Mouse (Mus musculus) spleen, adult 2 months (tissue): ENCODE results near the gene Cped1. TPM values are rescaled to one million over a fixed set of nuclear protein-coding genes. Genes with fewer than 3 reads are reported as not detected.
A peak's percentile ranks its signal among the peaks of the same experiment; 100 is the strongest.

ENCODE experiments used
- DNase-seq, 2 experiments: peaks; one replicate each; pipeline versions ENCODE4 v3.0.0 to v3.0.0-alpha.2; 2012 to 2021; ENCODE audit warnings: low spot score in 2 of 2, low read depth in 1 of 2
- H3K27ac ChIP-seq: fragments of 200-500 bp; 2 replicates; pipeline ENCODE4 v1.5.1; 2012; ENCODE audit warnings: low read length, inconsistent platforms; ENCODE audit not compliant: insufficient read depth
- H3K27me3 ChIP-seq: fragments of 200-500 bp; 2 replicates; pipeline ENCODE4 v1.6.1; 2012; ENCODE audit warnings: mild to moderate bottlenecking, moderate library complexity, low read length, inconsistent platforms; ENCODE audit not compliant: control insufficient read depth, insufficient read depth
- H3K36me3 ChIP-seq: fragments of 200-500 bp; 2 replicates; pipeline ENCODE4 v1.6.1; 2012; ENCODE audit warnings: mild to moderate bottlenecking, low read length, inconsistent platforms; ENCODE audit not compliant: control insufficient read depth, insufficient read depth
- H3K4me1 ChIP-seq: fragments of 200-500 bp; 2 replicates; pipeline ENCODE4 v1.6.1; 2011; ENCODE audit warnings: inconsistent platforms; ENCODE audit not compliant: control insufficient read depth, insufficient read depth, insufficient read length
- H3K4me3 ChIP-seq: fragments of 200-500 bp; 2 replicates; pipeline ENCODE4 v1.5.1; 2011; ENCODE audit warnings: mild to moderate bottlenecking, inconsistent platforms; ENCODE audit not compliant: insufficient read depth, insufficient read length; ENCODE audit errors: extremely low read depth
- CTCF ChIP-seq: fragments of 200-500 bp; IDR thresholded peaks from 2 replicates; pipeline ENCODE4 v1.5.1; 2011; ENCODE audit warnings: mild to moderate bottlenecking, inconsistent platforms; ENCODE audit not compliant: insufficient read depth, insufficient read length, insufficient replicate concordance; ENCODE audit errors: extremely low read depth
- POLR2A ChIP-seq: fragments of 200-500 bp; IDR thresholded peaks from 2 replicates; pipeline ENCODE4 v1.6.1; 2011; ENCODE audit warnings: low read depth, low read length, inconsistent platforms
- WGBS: fragments of 180-500 bp; shearing (Covaris S2); methylation state at CpG from one replicate; pipeline ENCODE4 v1.1.7; 2018; 5-methylcytosine and 5-hydroxymethylcytosine counted together
- polyA plus RNA-seq: library from polyadenylated mRNA; depleted of rRNA; stranded (reverse); fragments of >200 nt; gene quantifications from 2 replicates; pipeline ENCODE4 v1.2.3, GENCODE M21; 2012

Gene Cped1
- polyA plus RNA-seq, 1 experiment, result 2.7 TPM

GRCm38 (mm10) chr6:21958922-21959321, 26.8 kb upstream of the Cped1 start:
- Histone ChIP-seq H3K27me3 (no peaks in the 10 kb centered on the region), H3K4me3 (no peak overlapping the region), H3K36me3 (peaks cover 16% of the 10 kb centered on the region), H3K27ac (no peak overlapping the region), H3K4me1 (no peaks in the 10 kb centered on the region)
- peak in 1 of 2 experiments; percentile 12 for DNase-seq
- 63% methylated on average over 4 of the region's 4 CpGs for WGBS
- TF ChIP-seq CTCF (no peak), POLR2A (no peak)

- TF ChIP-seq POLR2A, result no peak
- Histone ChIP-seq H3K4me1 (no peaks in the 10 kb centered on the region), H3K27me3 (no peaks in the 10 kb centered on the region), H3K27ac (no peak overlapping the region), H3K36me3 (peaks cover 16% of the 10 kb centered on the region), H3K4me3 (no peak overlapping the region)
- WGBS, result 96% methylated on average over 5 of the region's 5 CpGs
- DNase-seq, result no peak
Measured at GRCm38 (mm10) chr6:21959909-21960308, 25.8 kb upstream of the Cped1 start.

GRCm38 (mm10) chr6:21977532-21977931, 8.2 kb upstream of the Cped1 start:
- WGBS, result 90% methylated on average over 2 of the region's 2 CpGs

GRCm38 (mm10) chr6:21981114-21981513, 4.6 kb upstream of the Cped1 start:
- H3K27ac ChIP-seq, result no peak overlapping the region
- no peak for TF ChIP-seq POLR2A
- TF ChIP-seq CTCF, result no peak

More at GRCm38 (mm10) chr6:21977532-21977931, 8.2 kb upstream of the Cped1 start:
- no peak overlapping the region for H3K27ac ChIP-seq
- no peak overlapping the region for H3K4me3 ChIP-seq
- no peak for DNase-seq
- no peaks in the 10 kb centered on the region for H3K4me1 ChIP-seq
- TF ChIP-seq POLR2A (no peak), CTCF (no peak)
- H3K36me3 ChIP-seq, result peaks cover 11% of the 10 kb centered on the region
- H3K27me3 ChIP-seq, result no peaks in the 10 kb centered on the region

GRCm38 (mm10) chr6:21984990-21985731, 555 bp upstream of the Cped1 start:
- peak; percentile 23 to 40 for DNase-seq
- H3K36me3 ChIP-seq, result no peaks in the 10 kb centered on the region
- peaks cover 9% of the 10 kb centered on the region for H3K27me3 ChIP-seq
- H3K4me1 ChIP-seq, result no peaks in the 10 kb centered on the region
- 10% methylated on average over 16 of the region's 16 CpGs for WGBS
- TF ChIP-seq CTCF (no peak), POLR2A (no peak)
- peak overlapping the region; percentile 50 for H3K4me3 ChIP-seq
- no peak overlapping the region for H3K27ac ChIP-seq

More at GRCm38 (mm10) chr6:21981114-21981513, 4.6 kb upstream of the Cped1 start:
- peaks cover 6% of the 10 kb centered on the region; the same call in 1 of the 2 replicates for H3K27me3 ChIP-seq
- WGBS, result 65% methylated on average over 1 of the region's 1 CpGs
- H3K4me1 ChIP-seq, result no peaks in the 10 kb centered on the region
- no peak overlapping the region for H3K4me3 ChIP-seq
- no peak for DNase-seq
- no peaks in the 10 kb centered on the region for H3K36me3 ChIP-seq

- H3K4me1 ChIP-seq, result no peaks in the 10 kb centered on the region
- 18% methylated on average over 24 of the region's 24 CpGs for WGBS
- no peak for DNase-seq
- H3K27ac ChIP-seq, result peak overlapping the region; percentile 40
- TF ChIP-seq CTCF, result no peak
- no peak for TF ChIP-seq POLR2A
- no peaks in the 10 kb centered on the region for H3K36me3 ChIP-seq
- H3K27me3 ChIP-seq, result peaks cover 9% of the 10 kb centered on the region
- H3K4me3 ChIP-seq, result peak overlapping the region; percentile 50
Measured at GRCm38 (mm10) chr6:21986660-21987331, 1.1 kb downstream of the Cped1 start.

GRCm38 (mm10) chr6:21987554-21987953, 1.8 kb downstream of the Cped1 start:
- 89% methylated on average over 2 of the region's 2 CpGs for WGBS
- Histone ChIP-seq H3K4me3 (no peak overlapping the region), H3K4me1 (no peaks in the 10 kb centered on the region), H3K27me3 (peaks cover 9% of the 10 kb centered on the region), H3K27ac (0 out of 2 replicates have a peak overlapping the region, but pooled peaks have one; percentile 29), H3K36me3 (no peaks in the 10 kb centered on the region)
- DNase-seq, result no peak
- TF ChIP-seq POLR2A (no peak), CTCF (no peak)
